Mouse (Mus musculus) G1E (cell line): ENCODE results near the gene Slc38a2.

Experiments used
- CTCF ChIP-seq: IDR thresholded peaks from 2 replicates; pipeline ENCODE4 v1.5.1; 2012; ENCODE audit warnings: low read depth, low read length, inconsistent platforms, mixed read lengths
- POLR2AphosphoS5 ChIP-seq: IDR thresholded peaks from 2 replicates; pipeline ENCODE4 v1.6.1; 2012; ENCODE audit warnings: low read depth, low read length, inconsistent platforms; ENCODE audit not compliant: insufficient replicate concordance
- TAL1 ChIP-seq: conservative IDR thresholded peaks from 2 replicates; pipeline ENCODE4 v1.6.1; 2012; ENCODE audit warnings: low read depth, low read length, inconsistent platforms, mixed read lengths

- TF ChIP-seq TAL1 (no peak), POLR2AphosphoS5 (no peak), CTCF (no peak)
These were observed 45.8 kb upstream of the Slc38a2 start for GRCm38 (mm10) chr15:96745299-96745698.
